Mouse (Mus musculus) olfactory bulb, adult 2 months (tissue): Measurements from ENCODE around the gene Pltp. TPM values are rescaled to one million over a fixed set of nuclear protein-coding genes. Genes with fewer than 3 reads are reported as not detected.
A peak's percentile ranks its signal among the peaks of the same experiment; 100 is the strongest.
"Not testable (repeated sequence)": the region's sequence is repeated elsewhere in the genome, so short reads cannot be mapped to it uniquely, and the experiment has no call there.

ENCODE experiments used
- H3K27ac ChIP-seq: fragments of 200-500 bp; 2 replicates; pipeline ENCODE4 v1.5.1; 2012; ENCODE audit warnings: low read depth, low read length; ENCODE audit not compliant: insufficient read depth
- H3K4me1 ChIP-seq: fragments of 200-500 bp; 2 replicates; pipeline ENCODE4 v1.6.1; 2012; ENCODE audit warnings: low read length; ENCODE audit not compliant: control insufficient read depth, insufficient read depth
- H3K4me3 ChIP-seq: fragments of 200-500 bp; 2 replicates; pipeline ENCODE4 v1.5.1; 2012; ENCODE audit warnings: mild to moderate bottlenecking, low read depth, low read length, moderate library complexity; ENCODE audit not compliant: insufficient read depth
- CTCF ChIP-seq: fragments of 200-500 bp; IDR thresholded peaks from 2 replicates; pipeline ENCODE4 v1.5.1; 2012; ENCODE audit warnings: low read depth, mild to moderate bottlenecking, low read length, moderate library complexity; ENCODE audit not compliant: insufficient read depth
- POLR2A ChIP-seq: fragments of 200-500 bp; IDR thresholded peaks from 2 replicates; pipeline ENCODE4 v1.6.1; 2012; ENCODE audit warnings: mild to moderate bottlenecking, low read depth, low read length, moderate library complexity; ENCODE audit not compliant: insufficient read depth
- WGBS: fragments of 180-500 bp; shearing (Covaris S2); methylation state at CpG from one replicate; pipeline ENCODE4 v1.1.7; 2018; 5-methylcytosine and 5-hydroxymethylcytosine counted together
- polyA plus RNA-seq: library from polyadenylated mRNA; stranded (reverse); fragments of >200 nt; gene quantifications from 2 replicates; pipeline ENCODE4 v1.2.4, GENCODE M21; 2012; ENCODE audit warnings: low replicate concordance; ENCODE audit not compliant: missing spikeins, insufficient read depth, insufficient read length

The Pltp gene
- polyA plus RNA-seq, 1 experiment = not detected

DNA sequence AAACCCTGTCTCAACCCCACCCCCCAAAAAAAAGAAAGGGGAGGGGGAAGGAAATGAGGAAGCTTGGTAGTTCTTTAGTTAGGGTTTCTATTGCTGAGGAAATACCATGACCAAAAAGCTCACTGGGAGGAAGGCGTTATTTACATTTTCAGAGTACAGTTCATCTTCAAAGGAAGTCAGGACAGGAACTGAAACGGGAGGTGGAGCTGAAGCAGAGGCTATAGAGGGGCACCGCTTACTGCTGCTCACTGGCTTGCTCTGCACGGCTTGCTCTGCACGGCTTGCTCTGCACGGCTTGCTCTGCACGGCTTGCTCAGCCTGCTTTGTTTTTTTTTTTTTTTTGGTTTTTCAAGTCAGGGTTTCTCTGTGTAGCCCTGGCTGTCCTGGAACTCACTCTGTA, 11.0 kb upstream of the Pltp start:
- WGBS = 82% methylated on average over 7 of the region's 7 CpGs
- H3K4me3 ChIP-seq = no peak overlapping the region
- no peak overlapping the region for H3K27ac ChIP-seq
- no peaks in the 10 kb centered on the region for H3K4me1 ChIP-seq
- no peak for TF ChIP-seq CTCF
- TF ChIP-seq POLR2A = no peak

DNA sequence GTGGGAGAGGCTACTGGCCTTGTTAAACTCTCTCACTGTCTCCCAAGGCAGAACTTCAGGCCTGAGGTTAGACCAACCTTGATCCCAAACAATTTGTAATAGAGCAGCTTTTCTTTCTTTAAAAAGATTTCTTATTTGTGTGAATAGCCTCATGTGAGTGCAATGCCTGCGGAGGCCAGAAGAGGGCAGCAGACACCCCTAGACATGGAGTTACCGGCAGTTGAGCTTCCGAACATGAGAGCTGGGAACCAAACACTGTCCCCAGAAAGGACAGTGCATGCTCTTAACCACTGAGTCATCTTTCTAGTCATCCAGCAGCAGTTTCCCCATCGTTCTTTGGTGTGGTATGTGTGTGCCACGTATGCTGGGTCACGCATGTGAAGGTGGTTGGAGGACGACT, 10.1 kb upstream of the Pltp start:
- H3K27ac ChIP-seq = no peak overlapping the region
- H3K4me3 ChIP-seq = no peak overlapping the region
- TF ChIP-seq CTCF (peak; percentile 49; the same call in 1 of the 2 replicates), POLR2A (no peak)
- no peaks in the 10 kb centered on the region for H3K4me1 ChIP-seq
- WGBS = 92% methylated on average over 7 of the region's 7 CpGs

DNA sequence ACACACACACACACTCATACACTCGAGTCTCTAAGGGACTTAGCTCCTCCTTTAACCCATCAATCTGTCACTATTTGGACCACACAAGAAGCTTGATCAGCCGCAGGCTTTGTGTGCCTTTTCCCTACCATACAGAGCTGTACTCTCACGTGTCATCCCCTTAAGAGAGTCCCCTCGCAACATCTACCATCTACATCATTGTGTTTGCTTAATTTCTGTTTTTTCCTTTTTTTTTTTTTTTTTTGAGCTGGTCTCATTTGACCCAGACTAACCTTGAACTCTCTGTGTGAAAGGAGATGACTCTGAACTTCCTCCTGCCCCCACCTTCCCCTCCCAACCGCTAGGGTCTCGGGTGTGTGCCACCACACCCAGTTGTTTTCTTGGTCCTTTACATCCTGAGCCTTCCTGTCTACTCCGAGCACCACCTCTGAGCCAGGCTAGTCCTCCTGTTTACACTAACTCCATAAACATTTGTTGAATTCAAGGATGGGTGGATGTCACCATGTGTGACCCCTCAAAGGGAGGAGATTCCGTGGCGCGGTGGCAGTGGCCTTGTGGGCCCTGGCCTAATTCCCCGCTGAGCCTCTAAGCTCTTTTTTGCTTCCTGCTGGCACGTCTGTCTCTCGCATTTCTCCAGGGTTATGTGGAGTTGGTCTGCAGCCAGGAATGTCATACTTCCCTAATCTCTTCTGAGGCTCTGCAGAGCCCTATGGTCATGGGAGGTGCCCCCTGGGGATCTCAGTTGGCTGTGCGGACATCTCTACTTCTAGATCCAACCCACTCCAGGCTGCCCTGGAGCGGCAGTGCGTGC, 9.4 kb upstream of the Pltp start:
- WGBS = 63% methylated on average over 16 of the region's 16 CpGs

DNA sequence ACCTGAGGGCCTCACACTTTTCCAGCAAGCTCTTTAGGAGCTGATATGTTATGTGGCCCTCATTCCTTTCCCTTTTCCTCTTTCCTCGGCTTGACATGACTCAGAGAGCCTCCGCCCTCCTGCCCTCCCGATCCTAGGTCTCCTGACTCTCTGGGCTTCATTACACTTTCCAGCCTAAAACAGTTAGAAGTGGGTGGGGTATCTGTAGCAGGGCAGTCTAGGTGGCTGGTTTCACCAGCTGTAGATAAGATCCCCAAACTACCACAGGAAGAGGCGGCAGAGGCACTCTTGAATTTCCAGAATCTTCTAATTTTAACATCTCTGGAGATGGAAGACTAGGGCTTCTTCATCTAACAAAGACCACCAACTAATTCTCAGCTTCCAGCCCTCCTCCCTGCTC, 7.1 kb upstream of the Pltp start:
- WGBS = 73% methylated on average over 4 of the region's 4 CpGs
- peaks cover 4% of the 10 kb centered on the region; the same call in 1 of the 2 replicates for H3K4me1 ChIP-seq

More for the DNA sequence above, 9.4 kb upstream of the Pltp start:
- H3K4me3 ChIP-seq = no peak overlapping the region
- H3K27ac ChIP-seq = no peak overlapping the region
- TF ChIP-seq POLR2A (no peak), CTCF (no peak)
- H3K4me1 ChIP-seq = peaks cover 4% of the 10 kb centered on the region; the same call in 1 of the 2 replicates

DNA sequence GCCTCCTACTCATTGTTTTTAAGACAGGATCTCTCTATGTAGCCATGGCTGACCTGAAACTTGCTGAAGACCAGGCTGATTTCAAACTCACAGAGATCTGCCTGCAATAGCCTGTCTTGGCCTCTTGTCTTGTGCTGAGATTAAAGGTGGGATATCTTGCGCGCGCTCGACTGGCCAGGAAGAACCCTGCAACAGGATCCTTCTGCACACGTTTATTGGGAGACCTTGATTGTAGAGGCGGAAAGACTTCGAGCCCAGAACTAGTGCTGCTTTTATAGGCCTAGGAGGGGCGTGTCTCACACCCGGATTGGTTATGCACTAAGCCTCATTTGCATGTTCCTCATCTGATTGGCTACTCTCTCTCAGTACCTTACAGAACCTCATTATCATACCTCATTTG, 5.9 kb upstream of the Pltp start:
- WGBS = 93% methylated on average over 8 of the region's 9 CpGs

More for the DNA sequence above, 7.1 kb upstream of the Pltp start:
- H3K4me3 ChIP-seq = no peak overlapping the region
- H3K27ac ChIP-seq = no peak overlapping the region
- TF ChIP-seq CTCF = no peak
- TF ChIP-seq POLR2A = no peak

DNA sequence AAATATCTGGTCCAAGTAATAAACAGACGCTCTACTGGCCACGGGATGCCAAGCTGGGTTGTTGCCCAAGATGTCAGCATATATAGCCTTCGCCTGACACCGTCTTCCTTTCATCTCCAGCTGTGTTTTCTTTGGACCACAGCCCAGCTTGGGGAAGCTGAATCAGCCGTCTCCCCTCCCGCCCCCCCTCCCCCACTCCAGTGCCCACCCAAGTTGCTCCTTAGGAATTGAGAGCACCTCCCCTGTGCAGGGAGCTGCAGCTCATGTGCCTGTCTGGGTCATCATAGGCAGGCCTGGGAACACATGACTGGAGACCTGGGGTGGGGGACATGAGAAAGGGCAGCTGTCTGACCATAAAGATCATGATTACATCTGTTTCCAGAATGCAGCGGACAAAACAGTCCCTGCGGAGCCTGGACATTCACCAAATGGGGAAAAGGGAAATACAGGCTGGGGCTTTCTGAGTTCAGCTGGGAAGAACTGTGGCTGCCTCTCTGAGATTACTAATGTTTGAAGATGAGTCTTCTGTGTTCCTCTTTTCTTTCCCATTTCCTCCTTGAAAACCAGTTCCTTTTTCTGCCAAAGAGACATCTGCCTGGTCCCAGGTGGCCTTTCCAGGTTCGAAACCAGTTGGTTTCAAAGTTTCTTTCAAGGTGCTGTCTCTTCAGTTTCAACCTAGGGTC, 4.8 kb upstream of the Pltp start:
- TF ChIP-seq POLR2A (no peak), CTCF (no peak)
- no peak overlapping the region for H3K27ac ChIP-seq
- WGBS = 36% methylated on average over 9 of the region's 9 CpGs
- no peak overlapping the region for H3K4me3 ChIP-seq
- peaks cover 12% of the 10 kb centered on the region for H3K4me1 ChIP-seq

More for the DNA sequence above, 5.9 kb upstream of the Pltp start:
- H3K4me3 ChIP-seq, H3K27ac ChIP-seq, H3K4me1 ChIP-seq: not testable (repeated sequence)

DNA sequence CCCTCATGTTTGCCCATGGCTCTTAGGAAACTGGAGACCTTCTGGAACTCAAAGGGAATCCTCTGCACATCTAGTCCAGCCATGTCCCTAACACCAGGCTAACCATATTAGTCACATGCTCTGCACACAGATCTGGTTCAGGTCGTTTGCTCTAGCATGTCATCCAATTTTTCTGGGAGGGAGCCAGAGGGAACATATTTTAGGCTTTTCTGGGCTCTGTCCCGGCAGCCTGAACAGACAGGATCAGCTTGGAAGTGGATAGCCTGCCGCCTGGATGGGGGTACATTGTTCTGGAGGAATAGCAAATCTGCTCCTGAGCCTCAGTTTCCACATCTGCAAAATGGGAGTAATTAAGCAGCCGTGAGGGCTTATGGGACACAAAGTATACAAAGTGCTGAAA, 3.6 kb upstream of the Pltp start:
- 70% methylated on average over 4 of the region's 4 CpGs for WGBS
- H3K4me3 ChIP-seq = no peak overlapping the region
- peaks cover 25% of the 10 kb centered on the region for H3K4me1 ChIP-seq
- H3K27ac ChIP-seq = no peak overlapping the region
- TF ChIP-seq POLR2A = no peak
- TF ChIP-seq CTCF = no peak

DNA sequence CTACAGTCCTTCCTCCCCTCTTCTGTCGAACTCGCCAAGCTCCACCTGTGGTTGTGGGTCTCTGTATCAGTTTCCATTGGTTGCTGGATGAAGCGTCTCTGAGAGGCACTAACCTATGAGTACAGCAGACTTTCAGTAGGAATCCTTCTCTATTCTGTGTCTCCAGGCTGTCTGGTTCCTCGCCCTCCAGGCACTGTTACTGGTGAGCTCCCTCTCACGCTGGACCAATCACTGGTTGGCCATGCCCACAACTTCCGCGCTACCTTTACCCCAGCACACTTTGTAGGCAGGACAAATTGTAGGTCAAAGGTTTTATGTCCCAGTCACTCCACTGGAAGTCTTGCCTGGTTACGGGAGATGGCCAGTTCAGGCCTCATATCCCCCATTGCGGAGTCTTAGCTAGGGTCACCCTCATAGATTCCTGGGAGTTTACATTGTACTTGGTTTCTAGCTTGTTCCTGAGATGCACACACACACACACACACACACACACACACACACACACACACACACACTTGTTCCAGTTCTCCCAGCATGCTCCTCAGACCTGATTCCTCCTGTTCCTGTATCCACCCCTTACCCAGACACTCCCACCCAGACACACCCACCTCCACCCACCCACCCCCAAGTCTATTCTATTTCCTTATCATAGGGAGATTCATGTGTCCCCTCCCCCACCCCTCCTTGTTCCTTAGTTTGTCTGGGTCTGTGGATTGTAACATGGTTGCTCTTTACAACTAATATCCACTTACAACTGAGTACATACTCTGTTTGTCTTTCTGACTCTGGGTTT, 2.3 kb upstream of the Pltp start:
- Histone ChIP-seq H3K27ac (no peak overlapping the region), H3K4me3 (no peak overlapping the region), H3K4me1 (peaks cover 25% of the 10 kb centered on the region)
- TF ChIP-seq CTCF = no peak
- WGBS = 75% methylated on average over 9 of the region's 9 CpGs

DNA sequence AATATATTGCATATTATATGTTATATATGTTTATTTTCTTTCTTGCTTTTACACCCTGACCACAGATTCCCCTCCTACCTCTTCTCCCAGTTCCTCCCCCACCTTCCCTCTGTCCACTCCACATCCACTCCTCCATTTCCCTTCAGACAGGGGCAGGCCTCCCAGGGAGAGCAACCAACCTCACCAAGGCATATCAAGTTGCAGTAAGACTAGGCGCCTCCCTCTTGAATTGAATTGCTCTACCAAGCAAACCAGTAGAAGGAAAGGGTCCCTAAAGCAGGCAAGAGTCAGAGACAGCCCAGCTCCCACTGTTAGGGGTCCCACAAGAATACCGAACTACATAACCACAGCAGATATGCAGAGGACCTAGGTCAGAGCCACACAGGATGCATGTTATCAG, 1.6 kb upstream of the Pltp start:
- Histone ChIP-seq H3K27ac (no peak overlapping the region), H3K4me3 (no peak overlapping the region), H3K4me1 (peaks cover 25% of the 10 kb centered on the region)
- TF ChIP-seq POLR2A (no peak), CTCF (no peak)
- WGBS = 81% methylated on average over 2 of the region's 2 CpGs
